Mouse (Mus musculus) hindbrain, embryonic 11.5 days (tissue): ENCODE results near the gene Rhobtb3. TPM values are rescaled to one million over a fixed set of nuclear protein-coding genes. Genes with fewer than 3 reads are reported as not detected.
A peak's percentile ranks its signal among the peaks of the same experiment; 100 is the strongest.

Experiments
- ATAC-seq: fragments of 200-750 bp; cut with Nextera tagmentation; 2 replicates; pipeline ENCODE4 v1.8.0; 2017; ENCODE audit warnings: mild to moderate bottlenecking, moderate TSS enrichment, moderate library complexity; ENCODE audit not compliant: low FRiP score
- DNase-seq: peaks from one replicate; pipeline ENCODE4 v3.0.0-alpha.2; 2015; ENCODE audit warnings: low spot score
- H3K27ac ChIP-seq: fragments of 300-500 bp; sonication (generic); 2 replicates; pipeline ENCODE4 v1.5.1; 2014; ENCODE audit warnings: mild to moderate bottlenecking, low read depth, low read length
- H3K27me3 ChIP-seq: fragments of 300-500 bp; sonication (generic); 2 replicates; pipeline ENCODE4 v1.6.1; 2014; ENCODE audit warnings: mild to moderate bottlenecking, low read length, moderate library complexity, mixed read lengths; ENCODE audit not compliant: control insufficient read depth, insufficient read depth
- H3K36me3 ChIP-seq: fragments of 300-500 bp; sonication (generic); 2 replicates; pipeline ENCODE4 v1.6.1; 2014; ENCODE audit warnings: mild to moderate bottlenecking, low read length, moderate library complexity, mixed read lengths; ENCODE audit not compliant: control insufficient read depth, insufficient read depth
- H3K4me1 ChIP-seq: fragments of 300-500 bp; sonication (generic); replicated peaks from 2 replicates; pipeline ENCODE4 v1.6.1; 2014; ENCODE audit warnings: low read length, mixed read lengths; ENCODE audit not compliant: control insufficient read depth, insufficient read depth
- H3K4me2 ChIP-seq: fragments of 300-500 bp; sonication (generic); replicated peaks from 2 replicates; pipeline ENCODE4 v1.6.1; 2014; ENCODE audit warnings: mild to moderate bottlenecking, low read depth, low read length
- H3K4me3 ChIP-seq: fragments of 300-500 bp; sonication (generic); 2 replicates; pipeline ENCODE4 v1.5.1; 2014; ENCODE audit warnings: low read depth, low read length
- H3K9ac ChIP-seq: fragments of 300-500 bp; sonication (generic); 2 replicates; pipeline ENCODE4 v1.6.1; 2014; ENCODE audit warnings: low read depth, low read length
- H3K9me3 ChIP-seq: fragments of 300-500 bp; sonication (generic); 2 replicates; pipeline ENCODE4 v1.6.1; 2016; ENCODE audit warnings: low read length; ENCODE audit not compliant: control insufficient read depth
- WGBS: fragments of 180-500 bp; shearing (Covaris S2); extraction: QIAGEN DNeasy Blood & Tissue Kit; methylation state at CpG from one replicate; pipeline ENCODE4 v1.1.7; 2014; 5-methylcytosine and 5-hydroxymethylcytosine counted together
- polyA plus RNA-seq: library from polyadenylated mRNA; unstranded; fragments of >200 nt; fragmentation: Nextera tagmentation; extraction: Ambion mirVana; gene quantifications from 2 replicates; pipeline ENCODE4 v1.2.1, GENCODE M21; 2014

The Rhobtb3 gene
- polyA plus RNA-seq = 55.2 and 64.5 TPM in 2 replicates

- Histone ChIP-seq H3K9me3 (no peaks in the 10 kb centered on the region), H3K9ac (peak within 1 kb of the TSS; percentile 97), H3K4me1 (no peaks in the 10 kb centered on the region), H3K27ac (peak within 1 kb of the TSS; percentile 98), H3K36me3 (peaks cover under 1% of the 10 kb centered on the region; the same call in 1 of the 2 replicates), H3K4me3 (peak within 1 kb of the TSS; percentile 84), H3K4me2 (peak within 1 kb of the TSS; percentile 60), H3K27me3 (no peaks in the 10 kb centered on the region)
- ATAC-seq = peak; percentile 90
- under 1% methylated on average over 82 of the region's 110 CpGs for WGBS
- peak; percentile 92 for DNase-seq
These were observed at the start of gene Rhobtb3 for GRCm38 (mm10) chr13:75943189-75944043. Gene Rhobtb3, minus strand, starts transcription at chr13:75943925.

GRCm38 (mm10) chr13:75992169-75993028 is 48.7 kb upstream of the Rhobtb3 start:
- no peaks in the 10 kb centered on the region for H3K4me1 ChIP-seq
- H3K4me3 ChIP-seq = no peak overlapping the region
- ATAC-seq (peak; percentile 95), DNase-seq (peak; percentile 29)
- no peaks in the 10 kb centered on the region for H3K27me3 ChIP-seq
- no peak overlapping the region for H3K4me2 ChIP-seq
- whole genome bisulfite sequencing = 67% methylated on average over 9 of the region's 9 CpGs
- no peak overlapping the region for H3K27ac ChIP-seq
- no peak overlapping the region for H3K9ac ChIP-seq
- no peaks in the 10 kb centered on the region for H3K36me3 ChIP-seq
- H3K9me3 ChIP-seq = no peaks in the 10 kb centered on the region

GRCm38 (mm10) chr13:75988096-75988495 is 44.4 kb upstream of the Rhobtb3 start:
- H3K4me3 ChIP-seq = no peak overlapping the region
- H3K9me3 ChIP-seq = no peaks in the 10 kb centered on the region
- no peak overlapping the region for H3K9ac ChIP-seq
- no peak overlapping the region for H3K27ac ChIP-seq
- H3K4me2 ChIP-seq = no peak overlapping the region
- no peaks in the 10 kb centered on the region for H3K36me3 ChIP-seq
- ATAC-seq = no peak
- 94% methylated on average over 1 of the region's 1 CpGs for WGBS
- H3K4me1 ChIP-seq = no peaks in the 10 kb centered on the region
- DNase-seq = no peak
- no peaks in the 10 kb centered on the region for H3K27me3 ChIP-seq

- no peaks in the 10 kb centered on the region for H3K27me3 ChIP-seq
- H3K4me1 ChIP-seq = no peaks in the 10 kb centered on the region
- H3K9me3 ChIP-seq = no peaks in the 10 kb centered on the region
These were observed 38.2 kb upstream of the Rhobtb3 start for GRCm38 (mm10) chr13:75981901-75982300.

GRCm38 (mm10) chr13:75976649-75977048 is 32.9 kb upstream of the Rhobtb3 start:
- ATAC-seq = no peak
- DNase-seq = no peak
- no peaks in the 10 kb centered on the region for H3K27me3 ChIP-seq
- H3K27ac ChIP-seq = no peak overlapping the region
- H3K4me3 ChIP-seq = no peak overlapping the region
- no peaks in the 10 kb centered on the region for H3K36me3 ChIP-seq
- WGBS = 86% methylated on average over 2 of the region's 2 CpGs
- H3K4me1 ChIP-seq = no peaks in the 10 kb centered on the region
- H3K9ac ChIP-seq = no peak overlapping the region
- no peaks in the 10 kb centered on the region for H3K9me3 ChIP-seq
- no peak overlapping the region for H3K4me2 ChIP-seq

More at GRCm38 (mm10) chr13:75981901-75982300, 38.2 kb upstream of the Rhobtb3 start:
- no peak for DNase-seq
- H3K4me3 ChIP-seq = no peak overlapping the region
- no peaks in the 10 kb centered on the region for H3K36me3 ChIP-seq
- no peak overlapping the region for H3K4me2 ChIP-seq
- no peak overlapping the region for H3K9ac ChIP-seq
- no peak for ATAC-seq
- no peak overlapping the region for H3K27ac ChIP-seq

GRCm38 (mm10) chr13:75976218-75976617 is 32.5 kb upstream of the Rhobtb3 start:
- H3K27me3 ChIP-seq = no peaks in the 10 kb centered on the region
- no peaks in the 10 kb centered on the region for H3K4me1 ChIP-seq
- no peak overlapping the region for H3K27ac ChIP-seq
- DNase-seq (no peak), ATAC-seq (no peak)
- H3K4me2 ChIP-seq = no peak overlapping the region
- WGBS = 95% methylated on average over 2 of the region's 2 CpGs
- no peak overlapping the region for H3K9ac ChIP-seq
- no peaks in the 10 kb centered on the region for H3K36me3 ChIP-seq
- H3K4me3 ChIP-seq = no peak overlapping the region
- H3K9me3 ChIP-seq = no peaks in the 10 kb centered on the region

- DNase-seq (no peak), ATAC-seq (no peak)
- Histone ChIP-seq H3K4me1 (no peaks in the 10 kb centered on the region), H3K36me3 (no peaks in the 10 kb centered on the region), H3K27ac (no peak overlapping the region), H3K9me3 (no peaks in the 10 kb centered on the region), H3K27me3 (no peaks in the 10 kb centered on the region), H3K4me3 (no peak overlapping the region), H3K4me2 (no peak overlapping the region), H3K9ac (no peak overlapping the region)
- 69% methylated on average over 1 of the region's 1 CpGs for WGBS
These were observed 31.9 kb upstream of the Rhobtb3 start for GRCm38 (mm10) chr13:75975629-75976028.

GRCm38 (mm10) chr13:75974481-75974880 is 30.8 kb upstream of the Rhobtb3 start:
- H3K27ac ChIP-seq = no peak overlapping the region
- no peak overlapping the region for H3K4me3 ChIP-seq
- no peaks in the 10 kb centered on the region for H3K27me3 ChIP-seq
- ATAC-seq = no peak
- no peak for DNase-seq
- H3K4me2 ChIP-seq = no peak overlapping the region
- no peaks in the 10 kb centered on the region for H3K9me3 ChIP-seq
- 87% methylated on average over 2 of the region's 2 CpGs for whole genome bisulfite sequencing
- H3K4me1 ChIP-seq = no peaks in the 10 kb centered on the region
- H3K9ac ChIP-seq = no peak overlapping the region
- no peaks in the 10 kb centered on the region for H3K36me3 ChIP-seq
